Comparison of ENCODE assay signal across 30 mouse cellular contexts in the genomic region with DNA sequence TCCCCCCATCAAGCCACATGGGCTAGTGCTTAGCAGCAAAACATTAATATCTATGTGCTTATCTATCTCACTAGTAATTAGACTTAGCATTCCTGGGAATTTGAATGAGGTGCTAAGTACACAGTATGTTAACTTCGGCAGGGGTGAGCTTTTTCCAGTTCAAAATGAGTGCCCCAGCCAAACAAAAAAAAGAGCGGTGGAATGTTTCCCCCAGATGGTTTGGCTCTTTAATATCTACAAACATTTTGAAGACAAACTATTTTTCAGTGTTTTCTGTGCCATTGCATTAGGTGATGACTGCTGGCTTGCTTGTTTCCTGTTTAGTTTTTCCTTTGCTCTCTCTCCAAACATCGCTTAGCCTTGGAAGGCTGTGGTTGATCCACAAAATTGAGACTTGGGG. TPM values are rescaled to one million over a fixed set of nuclear protein-coding genes. Genes with fewer than 3 reads are reported as not detected.
DNase-seq lines count a peak whose midpoint lies in the region; ATAC-seq and TF ChIP-seq lines count a peak whose summit lies in the region.
"Had no signal": no experiment of that assay in that cellular context is flagged by ENCODE, and none has a peak within 500 bp of the region (broad histone marks: within the 10 kb centered on the region; RNA-seq: fewer than 3 reads in every experiment).

No protein-coding gene starts in this region.

- H3K9ac ChIP-seq in lung, embryonic 16.5 days (ENCODE audit: low read length), result no peak overlapping the region
- H3K9ac ChIP-seq in hindbrain, embryonic 12.5 days, result no peak overlapping the region
- H3K9ac ChIP-seq: embryonic facial prominence, embryonic 13.5 days; forebrain, embryonic 12.5 days; forebrain, embryonic 15.5 days; heart, embryonic 12.5 days; heart, embryonic 15.5 days; hindbrain, embryonic 14.5 days had no signal

- peaks cover 21% of the 10 kb centered on the region; the same call in 1 of the 2 replicates for H3K4me1 ChIP-seq in lung, embryonic 16.5 days (replicated peaks; ENCODE audit: control insufficient read depth, insufficient read depth, low read length)
- H3K4me1 ChIP-seq in hindbrain, embryonic 12.5 days, result peaks cover 10% of the 10 kb centered on the region; the same call in 1 of the 2 replicates
- H3K4me1 ChIP-seq: forebrain, embryonic 12.5 days; forebrain, embryonic 15.5 days had no signal

- 50% methylated on average over 3 of the region's 3 CpGs for WGBS in lung, embryonic 16.5 days
- WGBS in hindbrain, embryonic 12.5 days, result 89% methylated on average over 3 of the region's 3 CpGs

- intact Hi-C loops in gastrocnemius, adult 2 months (cut with DNase I), result no loop called here

- no peak for TF ChIP-seq CTCF in gastrocnemius, adult 2 months (IDR thresholded peaks at IDR 0.05)

- no peak for DNase-seq in gastrocnemius, adult 2 months
- no peak for DNase-seq in gastrocnemius, postnatal 4 days (ENCODE audit: low spot score in 2 of 2)
- DNase-seq in lung, postnatal 14 days, result peak; percentile 10
- peak; percentile 25 to 40 for DNase-seq in lung, postnatal 4 days
- no peak for DNase-seq in ovary, postnatal 36 days (ENCODE audit: low spot score)
- DNase-seq: adrenal gland, postnatal 10 days; cerebellum, adult 11 months; cerebellum, adult 8-10 months; cerebellum, postnatal 10 days; cerebellum, postnatal 36 days; embryo, embryonic 11 days; gastrocnemius, postnatal 14 days; heart, adult 18-20 months; heart, postnatal 10 days; heart, postnatal 36 days had no signal

- no peaks in the 10 kb centered on the region for H3K27me3 ChIP-seq in lung, embryonic 16.5 days (ENCODE audit: control insufficient read depth, insufficient read depth, low read depth, low read length)
- H3K27me3 ChIP-seq in hindbrain, embryonic 12.5 days, result no peaks in the 10 kb centered on the region
- H3K27me3 ChIP-seq: embryonic facial prominence, embryonic 13.5 days; forebrain, embryonic 12.5 days; forebrain, embryonic 15.5 days; heart, embryonic 12.5 days; heart, embryonic 15.5 days; Patski had no signal

- ATAC-seq in lung, embryonic 16.5 days (ENCODE audit: low read depth), result peak; percentile 92
- no peak for ATAC-seq in frontal cortex, adult (ENCODE audit: low TSS enrichment)
- no peak for ATAC-seq in hindbrain, embryonic 12.5 days (ENCODE audit: low FRiP score)
- ATAC-seq: forebrain, embryonic 15.5 days; hindbrain, postnatal 0 days; Patski had no signal

- peak overlapping the region; percentile 43; the same call in 1 of the 2 replicates for H3K27ac ChIP-seq in gastrocnemius, adult 2 months
- peak overlapping the region; percentile 91 for H3K27ac ChIP-seq in lung, embryonic 16.5 days (ENCODE audit: low read length)
- no peak overlapping the region for H3K27ac ChIP-seq in hindbrain, embryonic 12.5 days
- H3K27ac ChIP-seq: embryonic facial prominence, embryonic 10.5 days; embryonic facial prominence, embryonic 13.5 days; forebrain, embryonic 12.5 days; forebrain, embryonic 15.5 days; heart, embryonic 15.5 days; hindbrain, embryonic 10.5 days; hindbrain, embryonic 14.5 days; hindbrain, postnatal 0 days had no signal

- no peak overlapping the region for H3K4me2 ChIP-seq in lung, embryonic 16.5 days (ENCODE audit: low read depth, low read length)
- H3K4me2 ChIP-seq in hindbrain, embryonic 12.5 days (replicated peaks), result no peak overlapping the region
- H3K4me2 ChIP-seq: embryonic facial prominence, embryonic 13.5 days; forebrain, embryonic 12.5 days; forebrain, embryonic 15.5 days; heart, embryonic 12.5 days; heart, embryonic 15.5 days; hindbrain, embryonic 14.5 days had no signal

- H3K36me3 ChIP-seq in lung, embryonic 16.5 days (ENCODE audit: control insufficient read depth, insufficient read depth, low read length), result no peaks in the 10 kb centered on the region
- H3K36me3 ChIP-seq in hindbrain, embryonic 12.5 days, result no peaks in the 10 kb centered on the region
- H3K36me3 ChIP-seq: embryonic facial prominence, embryonic 10.5 days; embryonic facial prominence, embryonic 13.5 days; forebrain, embryonic 12.5 days; forebrain, embryonic 15.5 days; G1E; heart, embryonic 12.5 days; heart, embryonic 15.5 days; hindbrain, embryonic 10.5 days had no signal

- no peaks in the 10 kb centered on the region for H3K9me3 ChIP-seq in lung, embryonic 16.5 days (ENCODE audit: control insufficient read depth, low read length)
- no peaks in the 10 kb centered on the region for H3K9me3 ChIP-seq in hindbrain, embryonic 12.5 days (replicated peaks)
- H3K9me3 ChIP-seq: embryonic facial prominence, embryonic 10.5 days; embryonic facial prominence, embryonic 13.5 days; forebrain, embryonic 12.5 days; forebrain, embryonic 15.5 days; G1E; heart, embryonic 12.5 days; heart, embryonic 15.5 days; hindbrain, embryonic 10.5 days had no signal

- no peak overlapping the region for H3K4me3 ChIP-seq in gastrocnemius, adult 2 months
- H3K4me3 ChIP-seq in lung, embryonic 16.5 days (ENCODE audit: low read length), result no peak overlapping the region
- no peak overlapping the region for H3K4me3 ChIP-seq in hindbrain, embryonic 12.5 days
- H3K4me3 ChIP-seq: embryonic facial prominence, embryonic 10.5 days; embryonic facial prominence, embryonic 13.5 days; erythroblast, embryonic 14.5 days; forebrain, embryonic 12.5 days; forebrain, embryonic 15.5 days; heart, embryonic 12.5 days; heart, embryonic 15.5 days; hindbrain, embryonic 10.5 days had no signal

RNA-seq across cellular contexts. Expression of gene Fdx1, which starts 31.4 kb away (rescaled TPM):
- total RNA-seq in gastrocnemius, adult 2 months (2021), result 10 to 100 TPM; 37.0 to 47.5 TPM
- 10 to 100 TPM; 40.8 to 41.2 TPM for total RNA-seq in gastrocnemius, postnatal 4 days (2021)
- polyA plus RNA-seq in lung, embryonic 16.5 days (2015; fragmentation: Nextera tagmentation; extraction: Ambion mirVana), result 115 and 117 TPM in 2 replicates
- polyA plus RNA-seq in hindbrain, embryonic 12.5 days (2016; fragmentation: Nextera tagmentation; extraction: Ambion mirVana), result 50.0 and 52.6 TPM in 2 replicates

Comparison
In these comparisons a context has a peak if more than half of its experiments do, and no peak if none do; other contexts are left out.
1. DNase-seq: peak in lung, postnatal 14 days (single experiment) and lung, postnatal 4 days (2 of 2); none in gastrocnemius, adult 2 months (single experiment), gastrocnemius, postnatal 4 days (0 of 2) and ovary, postnatal 36 days (single experiment).